Mouse (Mus musculus) thymus, adult 18-20 months (tissue): ENCODE measurements around the gene Gtpbp3.

Experiments used
- DNase-seq, 2 experiments: peaks; one replicate each; pipeline ENCODE4 v3.0.0; 2022; ENCODE audit warnings: mixed read lengths in 2 of 2

The Gtpbp3 gene

DNA sequence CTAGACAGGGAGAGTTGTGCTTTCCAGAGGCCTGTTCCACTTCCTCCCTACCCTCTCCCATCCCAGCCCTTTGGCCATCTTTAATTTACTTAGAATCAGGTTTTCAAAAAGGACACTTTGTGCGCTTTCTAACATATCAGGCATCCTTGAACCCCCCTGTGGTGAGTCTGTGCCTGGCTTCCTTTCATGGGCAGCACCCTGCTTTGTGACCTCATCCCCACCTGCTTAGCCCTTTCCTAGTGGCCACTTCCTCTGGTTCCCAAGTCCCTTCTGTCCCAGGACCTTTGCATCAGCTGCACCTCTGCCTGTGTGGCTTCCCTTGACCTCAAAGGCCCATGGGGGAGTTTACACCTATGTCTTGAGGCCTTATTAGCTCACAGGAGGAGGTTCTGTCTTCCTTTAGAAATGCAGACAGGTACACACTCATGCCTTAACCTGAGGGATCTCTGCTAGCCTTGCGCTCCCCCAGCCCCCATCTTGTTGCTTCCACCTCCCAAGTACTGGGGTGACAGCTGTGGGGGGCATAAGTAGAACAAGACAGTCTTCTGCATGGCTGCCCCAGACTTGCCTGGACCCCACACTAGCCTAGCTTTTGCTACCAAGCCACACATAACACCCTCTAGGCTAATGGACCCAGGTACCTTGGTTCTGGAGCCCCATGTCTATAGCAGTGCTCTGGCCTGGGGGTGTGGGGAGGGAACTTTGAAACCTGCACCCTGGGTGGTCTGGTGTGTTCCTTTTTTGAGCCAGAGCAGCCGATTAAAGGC is 17.6 kb upstream of the Gtpbp3 start:
- no peak for DNase-seq

DNA sequence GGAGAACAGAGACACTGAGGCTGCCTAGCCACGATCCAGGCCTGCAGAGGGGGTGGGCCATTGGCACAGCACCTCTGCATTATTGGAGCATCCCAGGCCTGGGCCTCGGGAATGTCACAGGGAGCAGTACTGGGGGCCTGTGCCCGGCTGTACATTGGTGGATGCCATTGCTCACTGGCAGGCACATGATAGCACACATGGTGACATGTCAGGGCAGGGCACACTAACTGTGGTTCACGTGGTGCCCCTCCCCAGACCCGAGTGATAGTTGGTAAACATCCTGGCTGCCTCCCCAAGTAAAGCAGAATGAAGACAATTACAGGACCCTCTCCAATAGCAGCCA is 17.0 kb upstream of the Gtpbp3 start:
- DNase-seq, result no peak

DNA sequence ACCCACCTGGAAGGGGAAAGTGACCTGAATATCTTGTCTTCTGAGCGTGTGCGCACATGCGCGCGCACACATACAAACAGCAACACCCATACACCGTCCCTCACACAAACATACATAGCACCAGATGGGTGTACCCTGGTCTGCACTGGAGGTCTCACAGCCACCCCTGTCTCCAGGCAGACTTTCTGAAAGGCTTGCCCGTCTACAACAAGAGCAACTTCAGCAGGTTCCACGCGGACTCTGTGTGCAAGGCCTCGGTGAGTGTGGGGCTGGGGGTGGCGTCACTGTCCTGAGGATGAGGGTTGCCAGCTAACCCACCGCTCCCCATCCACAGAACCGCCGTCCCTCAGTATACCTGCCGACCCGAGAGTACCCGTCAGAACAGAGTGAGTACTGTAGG is 16.0 kb upstream of the Gtpbp3 start:
- no peak for DNase-seq

DNA sequence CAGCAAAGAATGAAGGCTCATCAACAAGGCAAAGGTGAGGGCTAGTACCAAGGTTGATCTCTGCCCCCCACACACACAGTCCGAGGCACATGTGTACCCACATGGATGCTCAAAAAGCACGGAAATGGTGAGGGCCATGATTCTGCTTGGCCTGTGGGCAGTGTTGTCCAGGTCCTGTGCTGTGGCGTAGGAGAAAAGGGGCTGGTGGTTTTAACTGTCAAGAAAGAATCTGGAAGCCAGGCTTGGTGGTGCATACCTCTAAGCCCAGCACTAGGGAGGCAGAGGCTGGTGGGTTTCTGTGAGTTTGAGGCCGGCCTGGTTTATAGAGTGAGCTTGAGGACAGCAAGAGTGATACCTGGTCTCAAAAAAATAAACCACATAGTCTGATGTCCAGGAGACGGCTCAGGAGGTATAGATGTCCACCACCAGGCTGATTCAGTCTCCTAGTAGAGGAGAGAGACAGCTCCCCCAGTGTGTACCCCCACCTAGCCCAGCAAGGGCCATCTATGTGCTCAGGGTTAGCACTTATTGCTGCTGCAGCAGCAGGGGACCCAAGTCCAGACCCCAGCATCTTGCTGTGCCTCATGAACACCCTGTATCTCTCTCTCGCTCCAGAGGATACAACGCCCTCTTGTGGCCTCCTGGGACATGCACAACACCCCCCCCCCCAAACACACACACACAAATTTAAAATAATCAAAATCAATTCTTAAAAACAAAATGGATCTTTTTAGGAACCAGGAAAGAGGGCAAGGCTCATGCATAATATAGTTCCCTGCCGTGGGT is 15.1 kb upstream of the Gtpbp3 start:
- DNase-seq, result no peak

DNA sequence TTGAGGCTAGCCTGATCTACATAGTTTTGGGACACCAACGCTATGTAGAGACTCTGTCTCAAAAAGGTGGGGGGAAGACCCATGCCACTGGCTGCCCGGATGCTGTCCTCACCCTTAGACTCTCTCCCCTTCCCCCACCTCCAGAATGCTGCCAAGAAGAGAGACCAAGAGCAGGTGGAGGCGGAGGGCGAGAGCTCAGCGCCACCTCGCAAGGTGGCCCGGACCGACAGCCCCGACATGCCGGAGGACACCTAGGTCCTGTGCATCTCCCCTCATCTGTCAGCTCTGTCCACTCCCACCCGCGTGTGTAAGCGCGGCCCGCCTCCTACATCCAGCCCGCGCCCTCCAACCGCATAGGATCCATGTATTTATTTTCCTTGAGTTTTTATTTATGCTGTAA is 13.6 kb upstream of the Gtpbp3 start:
- no peak for DNase-seq

DNA sequence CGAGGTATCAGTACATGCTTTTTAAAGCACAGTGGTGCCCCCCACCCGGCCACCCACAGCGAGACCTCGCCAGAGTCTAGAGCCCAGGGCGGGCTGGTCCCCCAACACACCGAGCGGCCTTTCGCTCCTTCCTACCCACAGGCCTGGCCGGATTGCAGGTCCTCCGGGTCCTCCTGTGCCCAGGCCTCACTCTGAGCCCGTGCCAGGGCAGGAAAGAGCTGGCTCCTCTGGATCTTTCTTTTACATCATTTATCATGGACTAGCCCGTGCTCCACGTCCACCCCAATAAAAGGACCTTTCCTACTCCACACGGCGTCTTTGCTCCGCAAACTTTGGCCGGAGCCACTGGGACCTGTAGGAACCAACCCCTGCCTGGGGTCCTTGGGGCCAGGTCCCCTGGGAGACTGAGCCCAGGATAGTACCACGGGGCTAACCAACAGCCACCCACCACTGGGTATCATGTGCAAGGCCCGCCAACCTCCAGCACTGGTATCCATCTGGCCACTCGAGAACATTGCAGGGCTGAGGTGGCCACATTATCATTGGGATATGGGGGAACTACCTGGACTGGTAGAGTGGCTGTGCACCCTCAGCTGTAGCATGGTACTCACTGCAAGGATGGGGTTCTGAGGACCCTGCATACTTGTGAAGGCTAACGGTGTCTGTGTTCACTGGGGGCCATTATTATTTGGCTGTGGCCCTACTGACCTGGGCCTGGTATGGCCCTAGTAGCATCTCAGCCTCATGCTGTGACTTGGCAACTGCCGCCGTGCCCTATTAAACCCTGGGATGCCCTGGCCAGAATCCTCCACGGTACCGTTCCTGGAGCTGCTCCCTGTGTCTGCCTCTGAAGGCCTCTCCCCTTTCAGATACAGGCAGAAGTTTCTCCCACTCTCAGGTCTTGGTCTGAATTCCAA is 12.9 kb upstream of the Gtpbp3 start:
- no peak for DNase-seq

DNA sequence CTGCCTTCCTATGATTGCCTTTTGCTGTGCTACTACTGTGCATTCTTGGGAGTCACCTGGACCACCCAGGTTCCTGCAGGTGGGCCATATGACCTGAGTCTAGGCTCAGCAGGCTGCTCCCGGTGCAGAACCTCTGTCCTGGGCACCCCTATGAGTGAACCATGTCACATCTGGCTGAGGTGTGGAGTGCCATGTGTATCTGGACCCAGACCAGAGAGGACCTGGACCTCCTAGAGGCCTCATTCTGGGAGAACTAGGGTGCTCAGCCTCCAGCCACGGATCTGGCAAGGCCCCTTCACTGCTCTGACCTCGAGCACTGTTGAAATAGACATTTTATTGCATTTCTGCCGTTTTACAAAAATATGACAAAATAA is 12.2 kb upstream of the Gtpbp3 start:
- DNase-seq, result no peak

DNA sequence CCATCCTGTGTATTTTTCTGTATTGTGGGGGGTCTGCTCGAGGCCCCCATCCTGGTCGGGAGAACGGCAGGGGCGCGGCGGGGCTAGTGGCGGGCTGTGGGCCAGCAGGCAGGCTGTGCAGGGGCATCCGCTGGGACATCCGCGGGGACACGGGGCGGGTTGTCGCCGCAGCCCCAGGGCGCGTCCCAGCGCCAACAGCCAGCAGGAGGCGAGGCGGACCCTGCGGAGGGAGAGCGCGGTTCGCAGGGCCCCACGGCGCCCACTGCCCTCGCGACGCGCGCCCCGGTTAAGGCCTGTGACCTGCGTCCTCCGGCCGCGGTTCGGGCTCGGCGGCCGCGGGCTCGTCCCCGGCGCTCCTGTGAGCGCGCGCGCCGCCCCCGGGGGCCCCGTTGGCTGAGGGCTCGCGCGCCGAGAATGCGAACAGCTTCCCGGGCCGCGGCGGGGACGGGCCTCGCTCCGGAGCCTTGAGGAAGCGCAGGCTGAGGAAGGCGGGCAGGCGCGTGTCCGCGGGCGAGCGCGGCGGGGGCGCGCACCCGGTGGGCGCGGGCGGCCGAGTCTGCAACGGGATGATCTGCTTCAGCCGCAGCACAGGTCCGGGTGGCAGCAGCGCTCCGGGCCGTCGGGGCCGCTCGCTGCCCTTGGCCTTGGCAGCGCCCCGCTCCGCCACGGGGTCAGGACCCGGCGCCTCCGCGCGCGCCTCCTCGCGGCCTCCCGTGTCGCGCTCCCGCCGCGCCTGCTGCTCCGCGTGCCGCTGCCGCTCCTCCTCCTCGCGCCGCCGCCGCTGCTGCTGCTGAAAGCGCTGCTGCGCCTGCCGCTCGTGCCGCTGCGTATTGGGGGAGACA is 11.6 kb upstream of the Gtpbp3 start:
- peak; percentile 64 to 71 for DNase-seq

DNA sequence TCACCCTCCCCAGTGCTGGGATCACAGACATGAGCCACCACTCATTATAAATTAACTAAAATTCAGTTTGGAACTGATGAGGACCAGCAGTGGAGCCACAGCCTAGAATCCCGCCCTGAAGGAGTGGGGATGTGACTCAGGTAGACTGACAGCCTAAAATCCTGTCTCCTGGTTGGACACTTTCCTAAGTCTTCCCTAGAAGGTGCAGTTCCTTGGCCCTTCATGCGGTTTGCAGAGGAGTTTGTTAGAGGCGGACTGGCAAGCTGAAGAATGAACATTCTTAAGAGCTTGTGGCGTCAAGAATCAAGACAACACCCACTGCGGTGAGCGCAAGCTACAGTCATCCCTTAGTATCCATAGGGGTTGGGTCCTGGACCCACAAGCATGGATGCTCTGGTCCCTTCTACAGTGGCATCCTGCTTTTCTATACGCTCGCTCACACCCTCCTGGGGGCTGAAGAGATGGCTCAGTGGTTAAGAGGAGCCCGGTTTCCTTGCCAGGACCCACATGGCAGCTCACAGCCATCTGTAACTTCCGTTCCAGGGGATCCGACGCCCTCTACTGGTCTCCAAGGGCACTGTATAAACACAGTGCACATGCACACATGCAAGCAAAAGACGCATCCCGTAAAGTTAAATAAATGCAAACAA is 10.6 kb upstream of the Gtpbp3 start:
- no peak for DNase-seq

DNA sequence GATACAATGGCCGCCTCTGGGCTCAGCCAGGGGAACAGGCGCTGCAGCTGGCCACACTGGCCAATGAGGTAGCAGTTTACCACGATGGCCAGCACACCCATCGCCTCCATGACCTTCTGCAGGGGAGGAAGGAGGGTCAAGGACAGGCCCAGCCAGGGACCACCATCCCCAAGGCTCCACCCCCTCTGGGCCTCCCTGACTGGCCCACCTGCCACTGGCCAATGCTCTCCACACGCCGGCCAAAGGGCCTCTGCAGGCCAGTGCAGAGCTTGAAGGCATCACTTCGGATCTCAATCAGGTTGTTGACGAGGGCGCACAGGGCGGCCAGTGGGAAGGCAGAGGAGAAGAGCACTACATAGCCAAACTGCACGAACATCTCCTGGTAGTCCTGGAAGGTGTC is 9.0 kb upstream of the Gtpbp3 start:
- no peak for DNase-seq

DNA sequence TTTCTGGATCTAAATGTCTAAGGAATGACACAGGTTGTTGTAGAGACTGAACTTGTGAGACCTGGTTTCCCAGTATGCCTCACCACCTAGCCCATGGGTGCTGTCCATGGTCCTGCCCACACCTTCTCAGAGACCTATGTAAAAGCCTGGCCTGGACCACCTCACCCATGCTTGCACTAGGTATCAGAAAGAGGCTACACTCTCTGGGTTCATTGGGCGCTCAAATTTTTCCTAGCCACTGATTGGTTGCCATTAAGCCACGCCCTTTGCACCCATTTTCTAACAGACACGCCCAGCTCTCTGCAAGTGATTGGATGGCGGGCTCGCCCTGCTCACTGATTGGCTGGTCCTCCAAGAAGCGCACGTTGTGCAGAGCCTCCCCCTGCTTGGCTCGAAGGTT is 4.0 kb upstream of the Gtpbp3 start:
- no peak for DNase-seq

DNA sequence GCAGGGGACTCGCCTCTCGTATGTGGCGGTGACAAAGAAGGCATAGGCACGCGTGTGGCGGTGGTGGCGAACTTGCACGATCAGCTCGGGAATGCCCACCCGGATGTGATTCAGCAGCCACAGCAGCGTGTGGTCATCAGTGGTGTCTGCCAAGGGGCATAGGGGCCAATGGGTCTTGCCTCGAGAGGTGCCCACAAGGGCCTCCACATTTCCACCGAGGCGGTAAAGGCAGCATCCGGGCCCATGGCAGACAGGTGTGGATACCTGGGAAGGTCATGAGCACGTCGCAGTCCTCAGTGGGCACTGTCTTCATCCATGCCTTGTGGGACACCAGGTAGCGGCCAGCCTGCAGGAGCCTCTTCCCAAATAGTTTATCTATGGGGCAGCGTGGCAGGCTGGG is 3.2 kb upstream of the Gtpbp3 start:
- DNase-seq, result no peak

DNA sequence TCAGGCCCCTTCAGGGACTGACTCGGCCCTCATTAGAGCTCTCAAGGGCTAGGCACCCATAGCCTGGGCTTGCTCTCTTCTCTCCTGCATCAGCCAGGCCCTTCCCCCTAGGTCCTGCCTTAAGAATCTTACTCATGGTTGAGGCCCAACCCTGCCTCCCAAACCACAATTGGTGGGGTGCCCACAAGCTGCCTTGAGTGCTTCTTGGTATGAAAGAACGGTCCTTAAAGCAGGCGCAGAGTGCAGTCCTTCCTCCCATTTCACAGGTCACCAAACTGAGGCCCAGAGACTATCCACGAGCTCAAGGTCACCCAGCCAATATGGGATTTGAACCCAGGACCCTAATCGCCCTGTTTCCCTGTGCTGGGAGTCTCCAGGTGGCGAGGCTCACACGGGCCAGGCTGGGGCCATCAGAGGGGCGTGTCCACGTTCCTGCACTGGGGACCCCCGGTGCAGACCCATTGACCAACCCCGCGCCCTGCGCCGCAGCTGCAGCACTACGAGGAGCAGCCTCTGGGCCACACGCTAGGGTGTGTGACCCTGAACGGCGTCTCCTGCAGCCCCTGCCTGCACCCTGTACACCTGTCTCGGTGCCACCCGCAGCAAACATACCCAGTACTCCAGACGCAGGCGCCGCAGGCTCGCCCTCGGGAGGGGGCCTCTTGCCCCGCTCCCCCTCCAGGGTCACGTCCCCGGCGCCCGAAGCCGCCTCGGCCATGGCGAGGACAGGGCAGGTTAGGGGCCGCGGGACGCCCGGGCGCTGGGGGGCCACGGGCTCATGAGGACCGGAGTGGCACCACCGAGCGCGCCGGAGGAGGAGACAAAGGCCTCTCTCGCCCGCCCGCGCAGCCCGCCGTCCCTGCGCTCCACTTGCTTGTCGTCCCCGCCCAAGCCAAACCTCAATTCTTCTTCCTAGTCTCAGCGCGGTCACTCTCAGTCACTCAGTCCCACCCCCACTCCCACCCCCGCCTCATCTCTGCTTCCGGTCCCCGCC is 2.5 kb upstream of the Gtpbp3 start, which contains the start of gene Ano8:
Ano8 (minus strand) TSS at position 822 of the 994 bp plus-strand sequence.
- DNase-seq, result peak; percentile 70 to 78

DNA sequence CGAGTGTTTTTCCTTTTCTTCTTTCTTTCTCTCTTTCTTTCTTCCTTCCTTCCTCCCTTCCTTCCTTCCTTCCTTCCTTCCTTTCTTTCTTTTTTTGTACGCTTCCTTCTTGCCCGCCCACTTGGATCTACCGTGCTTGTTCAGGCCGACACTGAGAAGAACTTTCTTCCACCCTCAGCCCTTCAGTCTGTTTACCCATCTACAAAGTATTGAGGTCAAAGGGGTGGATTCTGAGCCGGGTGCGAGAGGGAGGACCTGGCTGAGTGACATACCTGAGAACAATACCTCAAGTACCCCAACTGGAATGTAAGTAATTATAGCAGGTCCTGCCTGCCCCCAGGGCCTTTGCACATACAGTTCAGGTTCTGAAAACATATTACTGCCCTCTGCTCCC is 1.8 kb upstream of the Gtpbp3 start:
- no peak for DNase-seq

DNA sequence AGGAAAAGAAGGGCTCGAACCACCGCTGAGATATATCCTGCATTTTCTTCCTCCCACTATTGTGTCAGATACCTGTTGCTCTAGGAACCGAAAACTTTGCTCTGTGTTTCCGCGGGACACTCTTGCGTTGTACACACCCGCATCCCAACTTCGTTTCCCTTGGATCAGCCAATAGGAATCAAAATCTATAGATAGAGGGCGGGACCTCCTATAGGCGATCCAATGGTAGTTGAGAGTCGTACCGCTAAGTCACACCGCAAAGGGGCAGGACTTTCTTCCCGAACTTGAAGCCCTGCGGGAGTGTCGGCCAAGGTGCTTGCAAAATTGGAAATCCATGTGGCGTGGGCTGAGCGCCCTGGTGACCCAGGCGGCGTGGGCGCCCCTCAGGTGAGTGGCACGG is 551 bp downstream of the Gtpbp3 start:
- DNase-seq, result peak; percentile 68 to 84

DNA sequence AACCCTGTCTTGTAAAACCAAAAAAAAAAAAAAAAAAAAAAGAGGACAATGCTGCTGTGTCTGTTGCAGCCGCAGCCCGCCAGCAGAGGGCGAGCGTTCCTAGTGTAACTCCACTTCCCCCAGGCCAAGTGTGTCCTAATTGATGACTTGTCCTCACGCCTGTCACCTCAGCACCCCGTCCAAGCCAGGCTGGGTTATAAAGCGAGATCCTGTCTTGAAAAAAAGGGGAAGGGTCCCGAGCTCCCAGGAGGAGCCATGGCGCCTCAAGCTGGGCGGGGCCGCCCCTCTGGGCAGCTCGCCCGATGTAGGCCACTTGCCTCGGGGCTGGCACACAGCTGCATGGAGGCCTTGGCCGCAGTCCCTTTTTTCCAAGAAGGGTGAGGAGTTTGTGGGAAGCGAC is 7.1 kb downstream of the Gtpbp3 start:
- DNase-seq, result peak; percentile 49 to 54

DNA sequence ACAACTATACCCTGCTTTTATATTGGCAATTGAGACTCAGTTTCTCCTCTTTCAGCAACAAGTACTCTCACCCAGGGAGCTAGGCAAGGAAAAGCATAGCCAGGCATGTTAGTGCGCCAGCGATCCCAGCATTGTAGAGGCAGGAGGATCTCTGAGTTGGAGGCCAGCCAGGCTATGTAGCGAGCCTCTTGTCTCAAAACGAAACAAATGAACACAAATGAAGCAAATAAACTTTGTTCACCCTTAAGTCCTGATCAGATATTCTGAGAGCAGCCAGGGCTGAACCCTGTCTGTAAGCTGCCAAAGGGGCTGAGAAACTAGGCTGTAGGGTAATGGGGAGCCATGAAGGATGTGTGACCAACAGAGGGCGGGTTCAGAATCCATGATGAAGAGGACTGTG is 7.9 kb downstream of the Gtpbp3 start:
- DNase-seq, result no peak

DNA sequence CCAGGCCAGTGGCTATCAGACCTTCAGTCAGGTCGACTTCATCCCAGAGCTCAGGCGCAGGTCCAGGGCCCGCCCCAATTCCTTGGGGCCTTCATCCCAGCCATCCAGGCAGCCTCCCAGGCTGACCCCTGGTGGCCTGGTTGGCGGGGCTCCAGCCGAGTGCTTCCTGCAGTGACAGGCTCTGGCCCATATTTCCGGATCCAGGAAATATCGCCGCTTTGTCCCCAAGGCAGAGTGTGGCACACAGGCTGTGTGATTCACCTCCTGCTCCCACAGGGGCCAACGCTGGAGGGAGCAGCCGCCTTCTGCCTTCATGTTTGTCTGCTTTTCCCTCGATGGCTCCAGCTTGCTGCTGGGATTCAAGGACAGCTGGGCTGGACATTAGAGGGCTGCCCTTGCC is 8.6 kb downstream of the Gtpbp3 start:
- DNase-seq, result no peak

DNA sequence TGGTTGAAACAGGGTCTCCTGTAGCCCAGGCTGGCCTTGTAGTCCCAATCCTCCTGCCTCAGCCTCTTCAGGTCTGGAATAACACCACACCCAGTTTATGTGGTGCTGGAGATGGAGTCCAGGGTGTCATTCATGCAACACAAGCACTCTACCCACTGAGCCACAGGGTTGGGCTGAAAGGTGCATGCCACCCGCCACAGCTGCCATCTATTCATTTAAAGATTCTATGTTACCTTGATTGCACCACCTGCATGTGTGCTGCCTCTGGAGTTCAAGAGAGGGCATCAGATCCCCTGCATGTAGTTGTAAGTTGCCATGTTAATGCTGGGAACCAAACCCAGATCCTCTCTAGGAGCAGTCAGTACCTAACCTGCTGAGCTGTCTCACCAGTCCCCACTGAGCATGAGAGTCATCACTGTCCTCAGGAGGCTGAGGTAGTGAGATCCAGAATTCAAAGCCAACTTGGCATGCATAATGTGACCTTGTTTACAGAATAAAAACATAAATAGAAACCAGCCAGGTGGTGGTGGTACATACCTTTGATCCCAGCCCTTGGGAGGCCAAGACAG is 9.3 kb downstream of the Gtpbp3 start:
- no peak for DNase-seq

DNA sequence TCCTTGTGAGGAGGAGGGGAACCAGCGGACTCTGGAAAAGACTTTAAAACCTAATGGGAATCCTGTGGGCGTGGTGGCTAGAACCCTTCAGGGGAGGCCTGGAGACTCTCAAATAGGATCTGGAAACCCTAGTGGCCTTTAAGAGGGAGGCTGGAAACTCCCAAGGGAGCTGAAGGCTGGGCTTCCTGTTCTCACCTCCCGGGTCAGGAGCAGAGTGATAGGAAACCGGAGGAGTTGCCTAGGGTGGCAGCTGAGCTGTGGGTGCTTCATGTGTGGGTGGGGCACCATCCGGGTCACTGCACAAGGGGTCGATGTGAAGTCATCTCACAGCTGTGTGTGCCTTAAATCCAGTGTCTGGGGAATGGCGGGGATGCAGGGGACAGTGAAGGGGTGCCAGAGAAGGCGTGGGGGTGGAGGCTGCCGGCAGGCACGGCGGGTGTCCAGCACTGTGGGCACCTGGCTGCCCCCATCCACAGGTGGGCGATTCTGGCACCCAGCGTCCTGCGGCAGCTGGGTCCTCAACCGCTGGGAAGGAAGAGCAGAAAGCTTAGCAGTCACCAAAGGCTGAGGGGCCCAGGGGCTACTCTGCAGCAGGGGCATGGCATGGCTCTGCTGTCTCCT is 10.1 kb downstream of the Gtpbp3 start:
- DNase-seq, result no peak
